Mouse (Mus musculus) stomach, postnatal 0 days (tissue): ENCODE data around the gene Lgals12. TPM values are rescaled to one million over a fixed set of nuclear protein-coding genes. Genes with fewer than 3 reads are reported as not detected.

Experiments
- ATAC-seq: fragments of 200-750 bp; cut with Nextera tagmentation; 2 replicates; pipeline ENCODE4 v1.8.0; 2017; ENCODE audit not compliant: low FRiP score, low TSS enrichment
- DNase-seq: peaks from one replicate; pipeline ENCODE4 v3.0.0-alpha.2; 2016; ENCODE audit warnings: low spot score
- H3K27ac ChIP-seq: fragments of 300-500 bp; sonication (generic); replicated peaks from 2 replicates; pipeline ENCODE4 v1.5.1; 2014; ENCODE audit warnings: mild to moderate bottlenecking, control low read depth
- H3K27me3 ChIP-seq: fragments of 300-500 bp; sonication (generic); 2 replicates; pipeline ENCODE4 v1.6.1; 2014; ENCODE audit warnings: low read length; ENCODE audit not compliant: control insufficient read depth, insufficient read depth
- H3K36me3 ChIP-seq: fragments of 300-500 bp; sonication (generic); 2 replicates; pipeline ENCODE4 v1.6.1; 2014; ENCODE audit warnings: low read length, mixed read lengths; ENCODE audit not compliant: control insufficient read depth, insufficient read depth
- H3K4me1 ChIP-seq: fragments of 300-500 bp; sonication (generic); replicated peaks from 2 replicates; pipeline ENCODE4 v1.6.1; 2014; ENCODE audit warnings: antibody characterized with exemption; ENCODE audit not compliant: control insufficient read depth, insufficient read depth
- H3K4me2 ChIP-seq: fragments of 300-500 bp; sonication (generic); replicated peaks from 2 replicates; pipeline ENCODE4 v1.6.1; 2014; ENCODE audit warnings: low read depth, mild to moderate bottlenecking, control low read depth, moderate library complexity
- H3K4me3 ChIP-seq: fragments of 300-500 bp; sonication (generic); 2 replicates; pipeline ENCODE4 v1.5.1; 2014; ENCODE audit warnings: low read depth, low read length, control low read depth
- H3K9ac ChIP-seq: fragments of 300-500 bp; sonication (generic); 2 replicates; pipeline ENCODE4 v1.6.1; 2014; ENCODE audit warnings: mild to moderate bottlenecking, low read length, control low read depth, mixed read lengths
- H3K9me3 ChIP-seq: fragments of 300-500 bp; sonication (generic); 2 replicates; pipeline ENCODE4 v1.6.1; 2016; ENCODE audit warnings: low read length; ENCODE audit not compliant: control insufficient read depth
- CTCF ChIP-seq: IDR thresholded peaks from 2 replicates; pipeline ENCODE4 v1.5.1; 2016; ENCODE audit warnings: antibody characterized with exemption, low read depth, mild to moderate bottlenecking, moderate library complexity
- EP300 ChIP-seq: optimal IDR thresholded peaks from 2 replicates; pipeline ENCODE3; 2016; ENCODE audit warnings: antibody characterized with exemption
- WGBS: fragments of 180-500 bp; shearing (Covaris S2); extraction: QIAGEN DNeasy Blood & Tissue Kit; methylation state at CpG from one replicate; pipeline ENCODE4 v1.1.7; 2014; 5-methylcytosine and 5-hydroxymethylcytosine counted together
- polyA plus RNA-seq: library from polyadenylated mRNA; unstranded; fragments of >200 nt; fragmentation: Nextera tagmentation; extraction: Ambion mirVana; gene quantifications from 2 replicates; pipeline ENCODE4 v1.2.1, GENCODE M21; 2015

The Lgals12 gene
- polyA plus RNA-seq, 1 experiment from 2014 or later = 2.3 TPM

- H3K4me2 ChIP-seq = no peak overlapping the region
- H3K9ac ChIP-seq = no peak overlapping the region
- H3K9me3 ChIP-seq = no peaks in the 10 kb centered on the region
- no peak for DNase-seq
- no peak overlapping the region for H3K27ac ChIP-seq
- H3K27me3 ChIP-seq = no peaks in the 10 kb centered on the region
- H3K4me3 ChIP-seq = no peak overlapping the region
- H3K36me3 ChIP-seq = no peaks in the 10 kb centered on the region
- TF ChIP-seq EP300 = no peak
- no peak for TF ChIP-seq CTCF
- no peaks in the 10 kb centered on the region for H3K4me1 ChIP-seq
- WGBS = 60% methylated on average over 2 of the region's 2 CpGs
- ATAC-seq = no peak
Measured at GRCm38 (mm10) chr19:7563676-7564075, 43.3 kb downstream of the Lgals12 start.

DNA sequence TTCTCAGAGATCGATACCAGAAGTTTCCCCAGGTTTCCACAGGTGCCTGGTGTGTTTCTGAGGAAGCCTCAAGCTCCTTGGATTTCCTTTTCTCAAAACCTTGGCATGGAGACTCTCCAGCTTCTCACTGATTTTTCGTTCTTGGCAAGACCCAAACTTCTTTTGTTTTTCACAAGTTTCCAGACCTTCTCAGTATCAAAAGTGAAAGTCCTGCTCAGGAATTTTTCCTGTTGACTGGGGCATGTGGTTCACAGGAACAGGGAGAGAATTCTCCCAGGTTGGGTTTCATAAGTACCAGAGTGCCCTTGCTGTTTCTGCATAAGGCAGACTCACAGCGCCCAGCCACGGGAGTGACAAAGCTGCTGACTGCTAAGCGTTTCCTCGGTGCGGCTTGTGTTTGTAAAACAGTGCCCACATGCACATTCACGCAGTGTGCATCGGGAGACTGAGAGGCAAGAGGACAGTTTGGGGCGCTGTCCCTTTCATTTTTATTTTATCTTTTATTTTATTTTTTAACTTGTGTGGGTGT lies 44.3 kb downstream of the Lgals12 start:
- 71% methylated on average over 10 of the region's 10 CpGs for WGBS
- no peak for TF ChIP-seq EP300
- TF ChIP-seq CTCF = no peak

GRCm38 (mm10) chr19:7561456-7561855 lies 45.5 kb downstream of the Lgals12 start:
- Histone ChIP-seq H3K9me3 (no peaks in the 10 kb centered on the region), H3K4me3 (no peak overlapping the region), H3K4me1 (no peaks in the 10 kb centered on the region), H3K27me3 (no peaks in the 10 kb centered on the region), H3K27ac (no peak overlapping the region), H3K4me2 (no peak overlapping the region), H3K36me3 (no peaks in the 10 kb centered on the region), H3K9ac (no peak overlapping the region)
- TF ChIP-seq CTCF (no peak), EP300 (no peak)
- WGBS = 61% methylated on average over 3 of the region's 3 CpGs
- DNase-seq (no peak), ATAC-seq (no peak)

More for the DNA sequence above, 44.3 kb downstream of the Lgals12 start:
- no peak overlapping the region for H3K27ac ChIP-seq
- no peaks in the 10 kb centered on the region for H3K27me3 ChIP-seq
- H3K9ac ChIP-seq = no peak overlapping the region
- H3K9me3 ChIP-seq = no peaks in the 10 kb centered on the region
- H3K4me3 ChIP-seq = no peak overlapping the region
- ATAC-seq (no peak), DNase-seq (no peak)
- H3K4me2 ChIP-seq = no peak overlapping the region
- no peaks in the 10 kb centered on the region for H3K4me1 ChIP-seq
- no peaks in the 10 kb centered on the region for H3K36me3 ChIP-seq

DNA sequence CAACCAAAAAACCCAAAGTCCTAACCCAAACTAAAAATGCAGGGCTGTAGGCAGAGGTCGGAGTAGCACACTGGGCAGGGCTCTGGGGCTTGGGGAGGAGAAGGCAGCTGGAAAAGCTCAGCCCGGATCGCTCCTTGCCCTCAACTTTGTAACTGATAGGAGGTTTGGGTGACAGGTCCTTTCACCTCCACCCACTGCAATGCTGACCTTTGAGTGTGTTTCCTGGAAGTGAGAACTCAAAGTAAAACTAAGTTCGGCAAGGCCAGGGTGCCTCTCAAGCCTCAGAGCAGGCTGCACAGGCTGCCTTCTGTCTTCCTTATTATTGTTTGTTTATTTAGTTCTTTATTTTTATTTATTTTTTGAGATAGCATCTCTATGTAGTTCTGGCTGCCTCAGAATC lies 47.0 kb downstream of the Lgals12 start:
- ATAC-seq = no peak

DNA sequence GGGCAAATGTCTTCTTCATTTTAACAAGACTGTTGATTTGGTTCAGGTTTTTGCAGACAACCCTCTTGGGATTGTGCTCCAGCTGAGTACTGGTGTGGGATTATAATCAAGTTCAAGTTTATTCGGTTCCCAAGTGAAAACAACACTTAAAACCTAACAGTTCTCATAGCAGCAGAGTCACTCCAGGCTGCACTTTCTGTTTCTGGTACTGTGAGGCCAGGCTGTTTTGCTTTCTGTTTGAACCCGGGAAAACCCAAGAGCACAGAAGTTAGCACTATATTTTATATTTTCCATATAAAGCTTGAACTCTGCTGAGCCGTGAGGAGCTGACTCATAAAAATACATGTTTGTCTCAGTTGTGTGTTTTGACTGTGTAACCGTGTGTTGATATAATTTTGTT lies 48.3 kb downstream of the Lgals12 start:
- WGBS = 61% methylated on average over 4 of the region's 4 CpGs
- Histone ChIP-seq H3K4me2 (peak overlapping the region; percentile 74), H3K9ac (no peak overlapping the region), H3K36me3 (no peaks in the 10 kb centered on the region), H3K9me3 (no peaks in the 10 kb centered on the region), H3K27me3 (no peaks in the 10 kb centered on the region), H3K4me1 (no peaks in the 10 kb centered on the region), H3K27ac (no peak overlapping the region), H3K4me3 (peak overlapping the region; percentile 51; the same call in 1 of the 2 replicates)
- TF ChIP-seq EP300 (no peak), CTCF (no peak)
- DNase-seq = no peak
- no peak for ATAC-seq

More for the DNA sequence above, 47.0 kb downstream of the Lgals12 start:
- no peaks in the 10 kb centered on the region for H3K4me1 ChIP-seq
- no peak for DNase-seq
- no peak overlapping the region for H3K4me3 ChIP-seq
- no peak for TF ChIP-seq CTCF
- TF ChIP-seq EP300 = no peak
- H3K36me3 ChIP-seq = no peaks in the 10 kb centered on the region
- no peak overlapping the region for H3K4me2 ChIP-seq
- H3K27ac ChIP-seq = no peak overlapping the region
- WGBS = 66% methylated on average over 4 of the region's 4 CpGs
- no peaks in the 10 kb centered on the region for H3K9me3 ChIP-seq
- no peak overlapping the region for H3K9ac ChIP-seq
- no peaks in the 10 kb centered on the region for H3K27me3 ChIP-seq

DNA sequence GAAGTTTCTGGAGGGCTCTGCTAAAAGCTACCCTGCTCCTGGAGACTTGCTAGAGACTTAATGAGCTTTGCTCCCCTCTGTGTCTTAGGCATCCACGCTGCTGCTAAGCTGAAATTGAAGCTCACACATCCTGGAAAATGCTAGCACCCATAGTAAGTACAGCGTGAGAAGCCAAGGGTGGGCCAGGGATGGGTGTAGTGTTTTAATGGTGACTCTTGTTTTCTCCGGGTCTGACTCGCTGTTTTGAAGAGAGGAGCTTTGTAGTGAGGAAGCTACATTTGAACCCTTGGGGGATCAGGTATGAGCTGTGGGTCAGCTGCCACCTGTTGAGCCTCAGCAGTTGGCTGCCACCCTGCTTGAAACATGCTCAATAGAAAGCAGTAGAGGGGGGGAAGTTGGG lies 49.1 kb downstream of the Lgals12 start:
- H3K27me3 ChIP-seq = no peaks in the 10 kb centered on the region
- no peak overlapping the region; the same call in 1 of the 2 replicates for H3K27ac ChIP-seq
- TF ChIP-seq CTCF = no peak
- no peak for TF ChIP-seq EP300
- WGBS = 9% methylated on average over 4 of the region's 4 CpGs
- peak overlapping the region; percentile 63 for H3K9ac ChIP-seq
- H3K36me3 ChIP-seq = no peaks in the 10 kb centered on the region
- H3K4me2 ChIP-seq = peak overlapping the region; percentile 74
- DNase-seq (no peak), ATAC-seq (0 out of 2 replicates have a peak, but pooled peaks have one; percentile 8)
- H3K4me1 ChIP-seq = no peaks in the 10 kb centered on the region
- H3K4me3 ChIP-seq = peak overlapping the region; percentile 51
- no peaks in the 10 kb centered on the region for H3K9me3 ChIP-seq
